Comparison of ENCODE assay signal across 10 mouse cellular contexts in the genomic region with DNA sequence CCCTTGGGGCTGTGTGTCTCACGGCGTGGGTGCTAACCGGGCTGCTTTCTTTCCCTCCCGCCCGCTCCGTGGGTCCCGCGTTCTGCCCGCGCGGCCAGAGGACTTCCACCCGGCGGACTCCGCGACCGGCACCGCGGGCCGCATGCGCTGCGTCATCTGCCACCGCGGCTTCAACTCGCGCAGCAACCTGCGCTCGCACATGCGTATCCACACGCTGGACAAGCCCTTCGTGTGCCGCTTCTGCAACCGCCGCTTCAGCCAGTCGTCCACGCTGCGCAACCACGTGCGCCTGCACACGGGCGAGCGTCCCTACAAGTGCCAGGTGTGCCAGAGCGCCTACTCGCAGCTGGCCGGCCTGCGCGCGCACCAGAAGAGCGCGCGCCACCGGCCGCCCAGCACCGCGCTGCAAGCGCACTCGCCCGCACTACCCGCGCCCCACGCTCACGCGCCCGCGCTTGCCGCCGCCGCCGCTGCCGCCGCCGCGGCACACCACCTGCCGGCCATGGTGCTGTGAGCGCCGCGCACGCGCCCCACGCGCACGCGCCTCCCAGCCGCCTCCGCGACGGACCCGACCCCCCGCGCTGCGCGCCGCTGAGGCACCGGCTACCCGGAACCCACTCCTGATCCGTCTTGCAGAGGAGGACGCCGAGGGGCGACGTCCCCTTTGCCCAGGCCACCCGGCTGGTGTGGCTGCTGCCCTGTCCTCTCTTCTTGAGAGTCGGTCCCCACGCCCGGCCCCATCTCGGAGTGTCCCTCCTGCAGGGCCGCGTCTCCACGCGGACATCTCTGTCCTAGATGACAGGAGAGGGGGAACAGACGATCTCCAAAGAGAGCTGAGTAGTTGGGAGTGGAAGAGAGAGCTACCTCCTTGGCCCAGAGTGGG. TPM values are rescaled to one million over a fixed set of nuclear protein-coding genes. Genes with fewer than 3 reads are reported as not detected.
DNase-seq lines count a peak whose midpoint lies in the region; ATAC-seq and TF ChIP-seq lines count a peak whose summit lies in the region.
"Had no signal": no experiment of that assay in that cellular context is flagged by ENCODE, and none has a peak within 500 bp of the region (broad histone marks: within the 10 kb centered on the region; RNA-seq: fewer than 3 reads in every experiment).

No protein-coding gene starts in this region.

- H3K27ac ChIP-seq in gastrocnemius, adult 2 months: no peak overlapping the region
- H3K27ac ChIP-seq in forebrain, embryonic 10.5 days: peak overlapping the region; percentile 25; the same call in 1 of the 2 replicates
- no peak overlapping the region for H3K27ac ChIP-seq in kidney, postnatal 0 days
- H3K27ac ChIP-seq in liver, embryonic 12.5 days: no peak overlapping the region
- H3K27ac ChIP-seq: macrophage had no signal

- ATAC-seq in kidney, postnatal 0 days (replicated peaks; ENCODE audit: low FRiP score, low read depth): peak; percentile 69
- no peak for ATAC-seq in liver, embryonic 12.5 days

- peaks cover 18% of the 10 kb centered on the region for H3K4me1 ChIP-seq in forebrain, embryonic 10.5 days
- H3K4me1 ChIP-seq in kidney, postnatal 0 days (replicated peaks; ENCODE audit: insufficient read depth, low read length): peaks cover 8% of the 10 kb centered on the region; the same call in 1 of the 2 replicates
- H3K4me1 ChIP-seq in liver, embryonic 12.5 days: peaks cover 5% of the 10 kb centered on the region; the same call in 1 of the 2 replicates

- peak overlapping the region; percentile 94 for H3K4me2 ChIP-seq in kidney, postnatal 0 days (ENCODE audit: low read length)
- peak overlapping the region; percentile 70 for H3K4me2 ChIP-seq in liver, embryonic 12.5 days

- WGBS in forebrain, embryonic 10.5 days: under 1% methylated on average over 109 of the region's 109 CpGs
- WGBS in kidney, postnatal 0 days: under 1% methylated on average over 106 of the region's 109 CpGs
- WGBS in liver, embryonic 12.5 days (ENCODE audit: insufficient replicate concordance): 3% methylated on average over 109 of the region's 109 CpGs

- H3K4me3 ChIP-seq in gastrocnemius, adult 2 months: peak overlapping the region; percentile 68
- H3K4me3 ChIP-seq in forebrain, embryonic 10.5 days: peak overlapping the region; percentile 62
- H3K4me3 ChIP-seq in kidney, postnatal 0 days (replicated peaks; ENCODE audit: low read depth, low read length): peak overlapping the region; percentile 56
- H3K4me3 ChIP-seq in liver, embryonic 12.5 days: peak overlapping the region; percentile 56

- peaks cover 100% of the 10 kb centered on the region for H3K27me3 ChIP-seq in forebrain, embryonic 10.5 days (ENCODE audit: poor library complexity, severe bottlenecking)
- H3K27me3 ChIP-seq in kidney, postnatal 0 days (ENCODE audit: insufficient read depth, low read length): peaks cover 47% of the 10 kb centered on the region
- peaks cover 98% of the 10 kb centered on the region for H3K27me3 ChIP-seq in liver, embryonic 12.5 days (replicated peaks)

- H3K9me3 ChIP-seq in forebrain, embryonic 10.5 days: peaks cover 8% of the 10 kb centered on the region; the same call in 1 of the 2 replicates
- H3K9me3 ChIP-seq in kidney, postnatal 0 days (replicated peaks; ENCODE audit: low read length): no peaks in the 10 kb centered on the region
- H3K9me3 ChIP-seq in liver, embryonic 12.5 days (replicated peaks): no peaks in the 10 kb centered on the region

- peak; percentile 36 for DNase-seq in gastrocnemius, adult 2 months
- DNase-seq in gastrocnemius, postnatal 4 days (ENCODE audit: low spot score in 2 of 2): no peak
- DNase-seq in R1 (ENCODE audit: low read depth, low spot score): peak; percentile 64
- DNase-seq in forebrain, embryonic 10.5 days (ENCODE audit: extremely low spot score, low spot score): peak; percentile 40
- no peak for DNase-seq in kidney, postnatal 0 days (ENCODE audit: low spot score)
- peak; percentile 86 for DNase-seq in right cerebral cortex, postnatal 25 days
- DNase-seq in lung, postnatal 10 days: no peak

- 0 out of 2 replicates have a peak overlapping the region, but pooled peaks have one; percentile 18 for H3K9ac ChIP-seq in kidney, postnatal 0 days (ENCODE audit: low read depth, low read length)
- no peak overlapping the region for H3K9ac ChIP-seq in liver, embryonic 12.5 days

- H3K36me3 ChIP-seq in forebrain, embryonic 10.5 days (replicated peaks): no peaks in the 10 kb centered on the region; the same call in 1 of the 2 replicates
- H3K36me3 ChIP-seq in kidney, postnatal 0 days (ENCODE audit: insufficient read depth, low read length): no peaks in the 10 kb centered on the region
- no peaks in the 10 kb centered on the region for H3K36me3 ChIP-seq in liver, embryonic 12.5 days

- no peak for TF ChIP-seq CTCF in gastrocnemius, adult 2 months (IDR thresholded peaks at IDR 0.05)
- no peak for TF ChIP-seq CTCF in kidney, postnatal 0 days (IDR thresholded peaks at IDR 0.05; ENCODE audit: low read depth)

- intact Hi-C loops in gastrocnemius, adult 2 months (cut with DNase I): no loop called here

RNA-seq across cellular contexts. Expression of a gene that starts 14.4 kb away (rescaled TPM):
- total RNA-seq in gastrocnemius, adult 2 months (2021): not detected
- not detected for total RNA-seq in gastrocnemius, postnatal 4 days (2021)
- 0.51 and 0.77 TPM in 2 replicates for polyA plus RNA-seq in forebrain, embryonic 10.5 days (2016; fragmentation: Nextera tagmentation; extraction: Ambion mirVana)
- polyA plus RNA-seq in kidney, postnatal 0 days (2015; fragmentation: Nextera tagmentation; extraction: Ambion mirVana): not detected in 2 replicates
- not detected in 2 replicates for polyA plus RNA-seq in liver, embryonic 12.5 days (2016; fragmentation: Nextera tagmentation; extraction: Ambion mirVana)
- total RNA-seq: MEL had no signal
- polyA plus RNA-seq: macrophage had no signal

RNA-seq across cellular contexts. Expression of a gene that starts 16.3 kb away (rescaled TPM):
- 1 to 10 TPM; 8.1 to 8.3 TPM for total RNA-seq in gastrocnemius, adult 2 months (2021)
- 10 to 100 TPM; 18.0 to 20.1 TPM for total RNA-seq in gastrocnemius, postnatal 4 days (2021)
- polyA plus RNA-seq in forebrain, embryonic 10.5 days (2016; fragmentation: Nextera tagmentation; extraction: Ambion mirVana): 104 and 110 TPM in 2 replicates
- 35.9 and 41.8 TPM in 2 replicates for polyA plus RNA-seq in kidney, postnatal 0 days (2015; fragmentation: Nextera tagmentation; extraction: Ambion mirVana)
- polyA plus RNA-seq in liver, embryonic 12.5 days (2016; fragmentation: Nextera tagmentation; extraction: Ambion mirVana): 57.8 and 64.9 TPM in 2 replicates

RNA-seq across cellular contexts. Expression of a gene that starts 34.0 kb away (rescaled TPM):
- 10 to 100 TPM; 23.0 to 25.4 TPM for total RNA-seq in gastrocnemius, adult 2 months (2021)
- 10 to 100 TPM; 76.3 to 80.7 TPM for total RNA-seq in gastrocnemius, postnatal 4 days (2021)
- 51.0 and 51.9 TPM in 2 replicates for polyA plus RNA-seq in forebrain, embryonic 10.5 days (2016; fragmentation: Nextera tagmentation; extraction: Ambion mirVana)
- polyA plus RNA-seq in kidney, postnatal 0 days (2015; fragmentation: Nextera tagmentation; extraction: Ambion mirVana): 24.1 and 26.5 TPM in 2 replicates
- 12.9 and 13.4 TPM in 2 replicates for polyA plus RNA-seq in liver, embryonic 12.5 days (2016; fragmentation: Nextera tagmentation; extraction: Ambion mirVana)

Comparison
In these comparisons a context has a peak if more than half of its experiments do, and no peak if none do; other contexts are left out.
1. DNase-seq: peak in gastrocnemius, adult 2 months (single experiment), R1 (single experiment), forebrain, embryonic 10.5 days (single experiment) and right cerebral cortex, postnatal 25 days (single experiment); none in gastrocnemius, postnatal 4 days (0 of 2), kidney, postnatal 0 days (single experiment) and lung, postnatal 10 days (single experiment).
2. Peak in every context shown above with its lines, with median percentiles within 50 percentile points of each other: H3K4me3 ChIP-seq.